Mouse (Mus musculus): ENCODE data around the gene Ism1.

GRCm38 (mm10) chr2:139729377-139729776 lies 51.4 kb downstream of the Ism1 start:
- no peak for TF ChIP-seq CTCF (IDR thresholded peaks at IDR 0.05; ENCODE audit: low read depth)
- no peak for TF ChIP-seq EP300 (IDR thresholded peaks at IDR 0.05; ENCODE audit: low read depth)
